Mouse (Mus musculus): ENCODE measurements around the gene Magi1.

DNA sequence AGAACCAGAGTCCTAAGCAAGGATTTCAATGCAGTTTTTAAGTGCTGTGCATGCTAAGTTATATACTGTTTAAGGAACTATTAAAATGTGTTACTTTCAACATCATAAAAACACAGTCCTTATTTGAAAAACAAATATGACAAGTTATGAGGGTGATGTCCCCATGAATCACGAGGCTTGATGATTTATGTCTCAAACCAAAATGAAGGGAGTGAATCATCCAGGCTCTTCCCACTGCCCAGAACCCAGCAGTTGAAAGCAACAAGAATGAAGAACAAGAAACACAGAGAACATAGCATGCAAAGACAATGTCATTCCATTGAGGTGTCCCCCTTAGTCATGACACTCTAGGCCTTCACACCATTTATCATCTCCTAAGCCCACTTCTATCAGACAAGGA lies 85.9 kb downstream of the Magi1 start:
- no peak for TF ChIP-seq CTCF (IDR thresholded peaks at IDR 0.05)
- no peak for TF ChIP-seq POLR2A (IDR thresholded peaks at IDR 0.05; ENCODE audit: insufficient read depth, low read depth, low read length)
- TF ChIP-seq EP300 (IDR thresholded peaks at IDR 0.05; ENCODE audit: insufficient read depth, low read depth, low read length), result no peak
